Mouse (Mus musculus) lung, embryonic 14.5 days (tissue): ENCODE results near the gene Wwox. TPM values are rescaled to one million over a fixed set of nuclear protein-coding genes. Genes with fewer than 3 reads are reported as not detected.
A peak's percentile ranks its signal among the peaks of the same experiment; 100 is the strongest.

Source experiments
- ATAC-seq: fragments of 200-750 bp; cut with Nextera tagmentation; 2 replicates; pipeline ENCODE4 v1.8.0; 2017; ENCODE audit warnings: mild to moderate bottlenecking, moderate TSS enrichment, moderate library complexity; ENCODE audit not compliant: insufficient read depth
- DNase-seq: peaks from one replicate; pipeline ENCODE4 v3.0.0-alpha.2; 2015
- H3K27ac ChIP-seq: fragments of 300-500 bp; sonication (generic); 2 replicates; pipeline ENCODE4 v1.5.1; 2014; ENCODE audit warnings: low read depth, mild to moderate bottlenecking, moderate library complexity
- H3K27me3 ChIP-seq: fragments of 300-500 bp; sonication (generic); 2 replicates; pipeline ENCODE4 v1.6.1; 2014; ENCODE audit warnings: low read length, control low read depth; ENCODE audit not compliant: insufficient read depth
- H3K36me3 ChIP-seq: fragments of 300-500 bp; sonication (generic); 2 replicates; pipeline ENCODE4 v1.6.1; 2014; ENCODE audit warnings: control low read depth; ENCODE audit not compliant: insufficient read depth
- H3K4me1 ChIP-seq: fragments of 300-500 bp; sonication (generic); 2 replicates; pipeline ENCODE4 v1.6.1; 2014; ENCODE audit warnings: antibody characterized with exemption, control low read depth; ENCODE audit not compliant: insufficient read depth
- H3K4me2 ChIP-seq: fragments of 300-500 bp; sonication (generic); 2 replicates; pipeline ENCODE4 v1.6.1; 2014; ENCODE audit warnings: mild to moderate bottlenecking
- H3K4me3 ChIP-seq: fragments of 300-500 bp; sonication (generic); 2 replicates; pipeline ENCODE4 v1.5.1; 2014; ENCODE audit warnings: low read depth, low read length
- H3K9ac ChIP-seq: fragments of 300-500 bp; sonication (generic); 2 replicates; pipeline ENCODE4 v1.6.1; 2014
- H3K9me3 ChIP-seq: fragments of 300-500 bp; sonication (generic); 2 replicates; pipeline ENCODE4 v1.6.1; 2016; ENCODE audit warnings: low read depth, low read length, control low read depth
- CTCF ChIP-seq: IDR thresholded peaks from 2 replicates; pipeline ENCODE4 v1.5.1; 2016; ENCODE audit warnings: antibody characterized with exemption, low read depth
- WGBS: fragments of 180-500 bp; shearing (Covaris S2); extraction: QIAGEN DNeasy Blood & Tissue Kit; methylation state at CpG from one replicate; pipeline ENCODE4 v1.1.7; 2014; 5-methylcytosine and 5-hydroxymethylcytosine counted together
- polyA plus RNA-seq: library from polyadenylated mRNA; unstranded; fragments of >200 nt; fragmentation: Nextera tagmentation; extraction: Ambion mirVana; gene quantifications from 2 replicates; pipeline ENCODE4 v1.2.1, GENCODE M21; 2014

Wwox gene
- polyA plus RNA-seq, 1 experiment from 2014 or later = 16.1 TPM

DNA sequence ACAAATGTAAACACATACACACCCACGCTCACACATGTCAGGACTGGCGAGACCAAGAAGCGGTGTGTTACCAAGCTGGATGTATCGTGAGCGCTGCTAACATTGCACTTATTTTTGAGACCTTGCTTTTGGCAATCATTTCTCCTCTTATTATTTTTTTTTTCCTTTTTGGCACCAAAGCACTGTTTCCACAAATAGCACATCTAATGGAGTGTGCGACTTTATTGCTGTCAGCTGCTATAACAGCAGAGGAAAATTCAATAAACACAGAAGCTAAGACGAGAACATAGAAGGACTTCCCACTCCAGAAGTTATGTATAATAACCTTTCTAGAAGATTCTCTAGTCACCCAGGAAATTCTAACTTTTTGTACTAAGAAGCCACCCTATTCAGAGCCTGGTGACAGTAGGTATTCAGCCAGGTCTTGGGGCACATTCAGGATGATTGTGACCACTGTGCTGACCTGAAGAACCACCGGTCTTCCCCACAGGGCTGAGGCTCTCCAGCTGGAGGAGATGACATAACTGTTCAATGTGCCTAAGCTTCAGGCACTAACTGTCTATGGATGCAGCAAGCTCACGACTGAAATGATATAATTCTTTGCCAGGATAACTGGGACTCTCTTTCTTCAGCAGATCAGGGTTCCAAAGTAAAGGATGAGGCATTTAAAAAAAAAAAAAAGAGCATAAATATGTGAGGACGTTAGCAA is 586.1 kb downstream of the Wwox start:
- peak; percentile 67 for ATAC-seq
- DNase-seq = peak; percentile 88
- H3K36me3 ChIP-seq = no peaks in the 10 kb centered on the region
- H3K9ac ChIP-seq = no peak overlapping the region
- no peak for TF ChIP-seq CTCF
- H3K9me3 ChIP-seq = no peaks in the 10 kb centered on the region
- 36% methylated on average over 10 of the region's 10 CpGs for WGBS
- H3K4me2 ChIP-seq = no peak overlapping the region
- H3K27me3 ChIP-seq = no peaks in the 10 kb centered on the region
- H3K4me3 ChIP-seq = no peak overlapping the region
- peaks cover 4% of the 10 kb centered on the region; the same call in 1 of the 2 replicates for H3K4me1 ChIP-seq
- H3K27ac ChIP-seq = peak overlapping the region; percentile 48; the same call in 1 of the 2 replicates

DNA sequence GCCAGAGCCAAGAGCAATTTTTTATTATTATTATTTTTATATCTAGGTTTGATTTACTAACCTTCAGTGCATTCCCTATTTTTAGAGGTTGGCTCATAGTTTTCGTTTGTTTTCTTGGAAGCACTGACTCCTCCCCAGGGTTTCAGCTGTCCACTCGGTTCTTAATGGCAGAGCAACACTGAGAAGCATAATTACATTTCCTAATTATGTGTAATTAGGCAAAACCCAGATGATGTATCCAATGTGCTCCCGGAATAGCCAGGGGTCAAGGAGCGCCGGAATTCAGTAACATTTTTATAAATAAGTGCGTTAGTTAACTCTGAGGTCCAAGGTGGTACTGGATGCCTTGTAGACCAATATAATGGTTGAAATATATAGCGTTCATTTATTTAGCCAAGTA is 586.7 kb downstream of the Wwox start:
- no peaks in the 10 kb centered on the region for H3K36me3 ChIP-seq
- peaks cover 4% of the 10 kb centered on the region; the same call in 1 of the 2 replicates for H3K4me1 ChIP-seq
- no peak overlapping the region for H3K4me3 ChIP-seq
- H3K4me2 ChIP-seq = no peak overlapping the region
- H3K9me3 ChIP-seq = no peaks in the 10 kb centered on the region
- ATAC-seq = no peak
- H3K9ac ChIP-seq = no peak overlapping the region
- no peaks in the 10 kb centered on the region for H3K27me3 ChIP-seq
- WGBS = 59% methylated on average over 7 of the region's 7 CpGs
- DNase-seq = no peak
- TF ChIP-seq CTCF = no peak
- H3K27ac ChIP-seq = peak overlapping the region; percentile 48; the same call in 1 of the 2 replicates

DNA sequence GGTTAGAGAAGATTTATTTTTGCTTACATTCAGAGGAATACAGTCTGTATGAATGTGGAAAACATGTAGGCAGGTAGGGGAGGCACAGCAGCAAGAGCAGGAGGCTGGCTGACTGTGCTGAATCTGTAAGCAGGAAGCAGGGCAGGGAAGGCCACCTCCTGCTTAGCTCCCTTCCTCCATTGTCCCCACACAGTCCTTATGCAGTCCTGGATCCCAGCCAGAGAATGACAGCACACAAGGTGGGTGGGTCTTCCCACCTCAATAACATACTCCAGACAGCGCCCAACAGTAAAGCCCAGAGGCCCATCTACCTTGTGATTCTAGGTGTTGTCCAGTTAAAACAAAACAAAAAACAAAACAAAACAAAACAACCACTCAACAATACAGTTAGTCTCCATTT is 593.7 kb downstream of the Wwox start:
- WGBS = 69% methylated on average over 1 of the region's 1 CpGs
- ATAC-seq = 0 out of 2 replicates have a peak, but pooled peaks have one; percentile 31

DNA sequence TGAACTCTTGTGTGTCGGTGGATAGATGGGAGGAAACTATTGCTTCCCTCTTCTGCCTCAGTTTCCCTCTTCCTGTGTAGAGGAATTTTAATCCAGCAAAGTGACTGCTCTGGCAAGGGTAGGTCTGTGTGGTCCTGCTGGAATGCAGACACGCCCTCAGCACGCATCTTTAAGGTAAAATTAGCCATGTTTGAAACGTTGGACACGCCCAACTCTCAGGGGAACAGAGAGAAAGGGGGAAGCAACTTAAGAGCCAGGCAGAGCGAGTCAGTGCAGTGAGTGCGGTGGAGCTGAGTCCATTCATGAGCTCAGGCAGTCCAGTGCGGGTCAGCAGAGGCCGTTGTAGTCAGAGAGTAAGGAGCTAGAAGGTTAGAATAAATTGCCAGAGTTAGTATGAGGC is 596.6 kb downstream of the Wwox start:
- H3K4me1 ChIP-seq = no peaks in the 10 kb centered on the region
- H3K9ac ChIP-seq = no peak overlapping the region
- TF ChIP-seq CTCF = no peak
- no peaks in the 10 kb centered on the region for H3K36me3 ChIP-seq
- H3K9me3 ChIP-seq = no peaks in the 10 kb centered on the region
- H3K4me2 ChIP-seq = no peak overlapping the region
- ATAC-seq (no peak), DNase-seq (no peak)
- no peak overlapping the region for H3K4me3 ChIP-seq
- no peaks in the 10 kb centered on the region for H3K27me3 ChIP-seq
- WGBS = 80% methylated on average over 9 of the region's 9 CpGs
- no peak overlapping the region for H3K27ac ChIP-seq

More for the DNA sequence above, 593.7 kb downstream of the Wwox start:
- Histone ChIP-seq H3K36me3 (no peaks in the 10 kb centered on the region), H3K27ac (no peak overlapping the region), H3K4me1 (no peaks in the 10 kb centered on the region), H3K9me3 (no peaks in the 10 kb centered on the region), H3K4me2 (no peak overlapping the region), H3K4me3 (no peak overlapping the region), H3K27me3 (no peaks in the 10 kb centered on the region), H3K9ac (no peak overlapping the region)
- TF ChIP-seq CTCF = no peak
- DNase-seq = peak; percentile 68

DNA sequence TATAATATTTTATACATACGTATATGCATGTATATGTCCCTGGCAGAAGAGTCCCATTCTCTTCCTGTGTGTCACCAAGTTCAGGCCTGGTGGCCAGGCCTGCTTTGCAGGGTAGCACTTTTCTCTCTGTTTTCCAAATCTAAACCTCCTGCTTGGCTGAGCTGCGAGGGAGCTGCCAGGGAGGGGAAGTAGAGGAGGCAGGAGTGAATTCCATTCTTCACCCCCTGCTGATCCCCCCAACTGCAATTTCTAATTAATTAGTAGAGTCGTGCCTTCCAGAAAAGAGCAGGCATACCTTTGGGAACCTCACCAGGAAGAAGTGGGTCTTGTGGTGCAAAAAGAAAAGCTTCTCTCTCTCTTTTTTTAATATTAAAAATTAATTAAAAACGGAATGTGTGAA is 599.0 kb downstream of the Wwox start:
- Histone ChIP-seq H3K4me3 (no peak overlapping the region), H3K4me2 (no peak overlapping the region), H3K9ac (no peak overlapping the region), H3K27ac (no peak overlapping the region), H3K9me3 (no peaks in the 10 kb centered on the region), H3K4me1 (no peaks in the 10 kb centered on the region), H3K27me3 (no peaks in the 10 kb centered on the region), H3K36me3 (no peaks in the 10 kb centered on the region)
- TF ChIP-seq CTCF = no peak
- 41% methylated on average over 4 of the region's 4 CpGs for WGBS
- ATAC-seq (no peak), DNase-seq (no peak)

DNA sequence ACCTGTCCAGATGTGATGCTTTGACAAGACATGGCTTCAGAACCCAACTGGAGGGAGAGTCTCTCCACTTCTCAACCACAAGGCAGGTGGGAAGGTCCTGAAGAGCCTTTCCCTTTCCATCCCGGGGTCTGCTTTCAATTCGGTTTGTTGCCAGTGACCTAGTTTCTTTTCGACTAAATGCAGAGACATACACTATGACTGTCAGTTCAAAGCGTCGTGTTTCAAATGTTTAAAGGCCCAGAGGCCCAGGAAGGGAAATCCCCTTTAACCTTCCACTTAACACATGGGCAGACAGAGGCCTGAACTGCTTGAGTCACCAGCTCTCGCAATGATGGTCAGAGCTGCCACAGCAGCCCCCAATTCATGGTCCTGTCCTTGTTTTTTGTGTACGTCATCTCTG is 606.3 kb downstream of the Wwox start:
- H3K9me3 ChIP-seq = no peaks in the 10 kb centered on the region
- WGBS = 44% methylated on average over 7 of the region's 7 CpGs
- no peak for DNase-seq
- H3K9ac ChIP-seq = no peak overlapping the region
- no peaks in the 10 kb centered on the region for H3K4me1 ChIP-seq
- no peak overlapping the region for H3K4me2 ChIP-seq
- TF ChIP-seq CTCF = no peak
- H3K4me3 ChIP-seq = no peak overlapping the region
- H3K27ac ChIP-seq = no peak overlapping the region
- no peaks in the 10 kb centered on the region for H3K27me3 ChIP-seq
- no peaks in the 10 kb centered on the region for H3K36me3 ChIP-seq
- no peak for ATAC-seq

DNA sequence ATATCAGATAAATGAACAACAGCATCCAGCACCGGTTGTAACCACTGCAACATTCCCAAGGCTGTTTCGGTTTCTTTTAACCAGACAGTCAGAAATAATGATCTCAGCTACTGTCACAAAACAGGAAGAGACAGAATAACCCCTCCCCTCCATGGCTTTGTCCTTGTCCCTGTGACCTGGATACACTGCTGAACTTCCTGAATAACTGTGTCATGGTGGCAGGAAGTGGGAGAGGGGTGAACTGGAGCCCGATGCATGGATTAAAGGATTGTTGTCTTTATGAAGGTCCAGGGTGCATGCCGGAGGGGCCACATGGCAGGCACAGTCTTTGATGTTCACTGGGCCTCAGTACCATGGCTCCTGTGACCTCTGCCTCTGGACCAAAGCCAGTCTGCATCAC is 607.0 kb downstream of the Wwox start:
- WGBS = 54% methylated on average over 4 of the region's 4 CpGs
- DNase-seq (peak; percentile 41), ATAC-seq (no peak)
- H3K4me3 ChIP-seq = no peak overlapping the region
- no peak overlapping the region for H3K27ac ChIP-seq
- no peak for TF ChIP-seq CTCF
- H3K4me1 ChIP-seq = no peaks in the 10 kb centered on the region
- H3K9me3 ChIP-seq = no peaks in the 10 kb centered on the region
- no peaks in the 10 kb centered on the region for H3K36me3 ChIP-seq
- H3K27me3 ChIP-seq = no peaks in the 10 kb centered on the region
- no peak overlapping the region for H3K4me2 ChIP-seq
- no peak overlapping the region for H3K9ac ChIP-seq
